Mouse (Mus musculus): Measurements from ENCODE around the gene Sdf4.

- TF ChIP-seq GATA1 (IDR thresholded peaks at IDR 0.05; ENCODE audit: borderline replicate concordance, low read length) (no peak), FLI1 (IDR thresholded peaks at IDR 0.05; ENCODE audit: low read length) (no peak)
Measured at GRCm38 (mm10) chr4:155991908-155992230, 803 bp upstream of the Sdf4 start.

Measured in megakaryocyte, embryonic 14.5 days (primary cell).